Mouse (Mus musculus): ENCODE results near the gene Ctsk. TPM values are rescaled to one million over a fixed set of nuclear protein-coding genes. Genes with fewer than 3 reads are reported as not detected.

Ctsk gene
- polyA plus RNA-seq (2017; shearing (Covaris generic)) = under 1 TPM in 1 of 3 experiments, not detected in 2; 0.44 TPM

DNA sequence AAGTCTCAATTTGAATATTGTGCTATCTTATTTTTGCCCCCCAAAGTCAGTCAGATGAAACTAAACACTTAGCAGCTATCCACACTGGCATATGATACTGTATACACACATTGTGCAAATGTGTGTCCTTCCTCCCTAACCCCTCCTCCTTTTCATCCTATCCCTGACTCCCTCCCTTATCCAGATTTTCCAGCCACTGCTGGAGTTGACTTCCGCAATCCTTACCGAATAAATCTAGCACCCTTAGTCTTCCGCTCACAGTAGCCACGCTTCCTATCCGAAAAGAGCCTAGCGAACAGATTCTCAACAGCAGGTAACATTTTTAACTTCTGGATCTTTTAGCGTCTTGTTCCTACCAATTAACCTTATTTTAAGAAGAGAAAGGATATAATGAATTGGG lies at the start of gene Ctsk:
Gene Ctsk, plus strand, starts transcription at position 233 of the 400 bp plus-strand sequence.
- no peak for ATAC-seq

DNA sequence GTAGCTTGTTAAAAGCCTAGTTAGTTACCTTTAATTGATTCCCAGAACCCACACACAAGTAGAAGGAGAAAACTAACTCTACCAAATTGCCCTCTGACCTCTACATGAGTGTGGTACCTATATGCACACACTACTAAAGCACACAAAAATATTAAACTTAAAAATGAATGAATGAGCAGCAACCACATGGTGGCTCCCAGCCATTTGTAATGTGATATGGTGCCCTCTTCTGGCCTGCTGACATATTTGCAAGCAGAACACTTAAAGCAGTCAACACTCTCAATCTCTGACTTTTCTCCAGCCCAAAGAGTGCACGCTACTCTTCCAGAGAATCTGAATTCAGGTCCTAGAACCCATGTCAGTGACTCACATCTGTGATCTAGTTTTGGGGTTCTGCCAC lies 48.6 kb upstream of the Ctsk start:
- ATAC-seq = peak; percentile 43

DNA sequence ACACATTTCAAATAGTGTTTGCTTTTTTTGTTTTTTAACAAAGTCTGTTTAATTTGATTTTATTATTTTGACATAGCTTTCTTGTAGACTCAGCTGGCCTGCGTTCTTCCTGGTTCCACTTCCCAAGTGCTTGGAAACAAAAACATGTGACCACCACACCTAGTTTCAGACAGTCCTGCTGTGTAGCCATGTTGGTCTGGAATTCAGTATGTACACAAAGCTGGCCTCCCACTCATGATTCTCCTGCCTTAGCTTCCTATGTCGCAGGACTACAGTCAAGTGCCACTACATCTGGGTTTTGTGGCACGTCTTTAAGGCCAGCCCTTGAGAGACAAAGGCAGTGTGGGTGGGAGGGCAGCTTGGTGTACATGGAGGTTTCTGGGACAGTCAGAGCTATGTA lies 48.1 kb upstream of the Ctsk start:
- ATAC-seq = no peak

- ATAC-seq = no peak
Measured at GRCm38 (mm10) chr3:95456367-95456766, 42.7 kb upstream of the Ctsk start.

- no peak for ATAC-seq
Measured at GRCm38 (mm10) chr3:95457758-95458157, 41.3 kb upstream of the Ctsk start.

DNA sequence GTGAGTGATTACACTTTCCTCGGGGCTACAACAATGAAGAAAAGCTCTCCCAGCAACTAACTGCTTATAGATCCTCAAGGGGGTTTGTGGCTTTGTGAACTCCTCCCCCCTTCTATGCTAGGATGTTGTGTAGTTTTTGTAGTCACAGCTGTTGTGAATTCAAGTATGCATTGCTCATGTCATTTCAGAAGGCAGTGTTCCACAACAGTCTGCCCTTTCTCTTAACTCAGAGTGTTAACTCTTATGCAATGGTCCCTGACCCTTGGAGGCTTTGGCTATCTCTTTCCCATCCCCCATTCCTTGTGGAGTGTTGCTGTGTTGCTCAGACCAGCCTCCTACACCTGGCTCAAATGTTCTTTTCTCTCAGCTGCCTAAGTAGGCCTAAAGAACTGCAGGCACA lies 39.7 kb upstream of the Ctsk start:
- ATAC-seq = no peak

DNA sequence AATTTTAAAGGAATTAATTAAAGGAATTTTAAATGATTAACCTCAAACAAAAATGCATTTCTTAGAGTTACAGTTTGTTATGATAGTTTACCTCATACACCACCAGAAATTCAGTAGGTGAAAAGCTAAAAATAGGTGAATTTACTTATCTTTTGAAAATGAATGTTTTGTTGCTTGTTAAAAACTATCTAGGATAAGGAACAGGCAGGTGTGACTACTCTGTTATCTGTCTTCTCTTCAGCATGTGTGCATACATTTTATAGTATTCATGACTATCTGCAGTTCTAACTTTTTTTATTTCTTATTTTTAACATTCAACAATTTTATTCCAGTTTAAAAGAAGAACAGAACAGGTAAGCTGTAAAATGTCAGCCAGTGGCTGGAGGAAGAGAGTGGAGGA lies 35.2 kb upstream of the Ctsk start:
- ATAC-seq = no peak

GRCm38 (mm10) chr3:95478966-95479365 lies 20.1 kb upstream of the Ctsk start:
- no peak for ATAC-seq

- ATAC-seq = no peak
Measured at GRCm38 (mm10) chr3:95486421-95486820, 12.6 kb upstream of the Ctsk start.

DNA sequence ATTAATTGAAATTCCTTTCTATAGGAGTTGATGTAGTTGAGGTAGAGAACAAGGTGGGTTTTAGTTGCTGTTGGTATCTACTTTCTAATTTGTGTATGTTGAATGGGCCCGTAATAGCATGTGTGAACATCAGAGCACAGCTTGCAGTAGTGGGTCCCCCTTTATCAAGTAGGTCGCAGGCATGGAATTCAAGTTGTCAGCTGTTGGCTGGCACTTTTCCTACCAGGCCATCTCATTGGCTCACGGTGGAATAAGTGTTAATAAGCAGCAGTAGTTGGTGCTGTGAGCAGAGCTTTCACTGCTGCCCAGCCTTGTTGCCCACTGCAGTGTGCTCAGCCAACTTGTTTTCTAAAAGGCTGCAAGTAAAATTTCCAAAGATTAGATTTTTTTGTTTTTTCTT lies 10.4 kb upstream of the Ctsk start:
- no peak for ATAC-seq

DNA sequence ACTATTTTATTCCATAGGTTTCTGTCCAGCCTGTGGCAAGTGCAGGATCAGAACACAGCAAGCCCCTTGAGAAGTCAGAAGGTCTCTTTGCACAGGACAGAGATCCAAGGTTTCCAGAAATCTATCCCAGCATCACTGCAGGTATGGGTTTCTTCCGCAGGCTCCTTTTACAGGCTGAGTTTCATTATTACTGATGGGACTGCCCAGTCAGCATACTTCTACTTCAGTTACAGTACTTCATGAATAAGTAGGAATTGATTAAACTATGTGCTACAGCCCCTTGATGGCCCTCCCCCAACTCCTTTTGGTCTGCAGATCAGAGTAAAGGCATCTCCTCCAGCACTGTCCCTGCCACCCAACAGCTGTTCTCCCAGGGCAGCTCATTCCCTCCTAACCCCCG lies 8.8 kb upstream of the Ctsk start:
- no peak for ATAC-seq

- ATAC-seq = no peak
Measured at GRCm38 (mm10) chr3:95494342-95494741, 4.7 kb upstream of the Ctsk start.

- ATAC-seq = no peak
Measured at GRCm38 (mm10) chr3:95498229-95498628, 827 bp upstream of the Ctsk start.

DNA sequence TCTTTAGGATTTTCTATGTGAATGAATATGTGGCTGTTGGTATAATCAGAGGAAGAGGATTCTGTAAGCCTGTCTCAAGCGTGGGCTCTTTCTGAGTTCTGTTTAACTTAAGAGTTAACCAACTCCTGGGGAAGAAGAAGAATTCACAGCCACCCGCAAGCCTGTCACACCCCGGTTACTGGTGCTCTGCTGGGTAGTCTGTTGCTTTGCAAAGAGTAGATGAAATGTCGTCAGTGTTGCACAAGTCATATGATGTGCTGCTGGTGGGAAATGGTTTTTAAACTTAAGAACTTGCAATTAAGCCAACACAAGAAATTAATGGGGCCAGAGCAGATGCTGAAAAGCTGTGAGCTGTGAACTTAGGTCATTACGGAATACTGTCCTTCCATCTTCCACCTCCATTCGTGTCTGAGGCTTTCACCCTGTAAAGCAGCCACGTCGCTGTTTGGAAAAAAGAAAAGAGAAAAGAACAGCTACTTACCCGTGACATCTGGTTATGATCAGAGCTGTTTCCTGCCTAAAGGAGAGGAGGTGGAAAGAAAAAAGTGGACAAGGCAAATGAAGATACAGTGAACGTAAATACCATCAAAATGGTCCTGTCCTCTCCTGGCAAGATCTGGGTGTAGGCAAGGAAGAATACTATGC lies 562 bp downstream of the Ctsk start:
- ATAC-seq = no peak

GRCm38 (mm10) chr3:95502312-95502711 lies 3.3 kb downstream of the Ctsk start:
- ATAC-seq = no peak

- ATAC-seq = no peak
Measured at GRCm38 (mm10) chr3:95509348-95509747, 10.3 kb downstream of the Ctsk start.

DNA sequence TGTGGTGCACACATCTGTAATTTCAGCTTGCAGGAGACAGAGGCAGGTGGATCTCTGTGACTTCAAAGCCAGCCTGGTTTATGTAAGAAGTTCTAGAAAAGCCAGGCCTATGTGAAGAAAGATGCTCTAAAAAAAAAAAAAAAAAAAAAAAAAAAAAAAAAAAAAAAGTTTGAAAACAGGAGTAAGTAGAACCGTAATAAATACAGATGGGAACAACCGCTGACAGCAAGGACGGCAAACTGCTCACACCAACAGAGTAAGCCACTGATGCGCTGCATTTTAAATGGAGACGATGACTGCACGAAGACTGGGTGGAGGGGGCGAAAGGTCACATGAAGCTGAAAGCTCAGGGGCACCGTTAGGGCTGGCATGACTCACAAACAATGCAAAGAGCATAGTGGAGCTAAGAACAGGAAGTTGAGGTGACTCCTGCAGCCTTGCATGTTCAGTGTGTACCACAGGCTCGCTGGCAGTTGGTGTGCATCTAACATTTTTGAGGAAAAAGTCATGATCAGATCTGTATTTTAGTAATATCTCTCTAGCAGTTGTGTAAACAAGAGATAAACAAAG lies 12.6 kb downstream of the Ctsk start:
- peak; percentile 99 for ATAC-seq

DNA sequence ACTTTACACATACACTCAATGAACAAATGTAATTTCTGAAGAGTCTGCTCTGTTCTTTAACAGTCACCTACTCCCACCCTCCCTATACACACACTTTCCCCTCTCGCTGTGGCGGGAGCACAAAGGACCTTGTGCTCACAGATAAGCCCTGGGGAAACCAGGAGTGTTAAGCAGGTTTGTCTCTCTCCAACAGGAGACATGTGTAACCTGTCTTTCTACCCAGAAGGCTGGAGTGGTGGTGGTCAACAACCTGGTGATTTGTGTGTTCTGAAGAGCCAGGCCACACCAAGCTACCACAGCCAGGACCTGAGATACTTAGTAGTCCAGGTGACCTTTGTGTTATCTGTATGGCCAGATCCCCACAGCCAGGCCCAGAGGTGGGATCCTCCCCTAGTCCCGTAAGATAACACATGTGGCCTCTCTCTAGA lies 17.6 kb downstream of the Ctsk start:
- ATAC-seq = no peak

DNA sequence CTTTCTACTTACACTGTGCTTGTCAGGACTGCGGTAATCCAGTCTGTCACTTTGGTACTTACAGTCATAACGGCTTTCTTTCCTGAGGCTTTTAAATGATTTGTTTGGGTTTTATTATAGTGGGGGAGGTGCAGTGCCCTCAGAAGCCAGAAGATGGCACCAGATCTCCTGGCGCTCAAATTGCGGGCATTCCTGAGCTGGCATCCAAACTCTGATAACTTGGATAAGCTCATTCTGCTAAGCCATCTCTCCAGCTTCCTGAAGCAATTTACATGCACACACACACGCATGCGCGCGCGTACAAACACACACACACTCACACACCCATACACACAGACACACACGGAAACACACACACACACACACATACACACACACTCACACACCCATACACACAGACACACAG lies 18.4 kb downstream of the Ctsk start:
- ATAC-seq = peak; percentile 84

- no peak for ATAC-seq
Measured at GRCm38 (mm10) chr3:95518891-95519290, 19.8 kb downstream of the Ctsk start.

DNA sequence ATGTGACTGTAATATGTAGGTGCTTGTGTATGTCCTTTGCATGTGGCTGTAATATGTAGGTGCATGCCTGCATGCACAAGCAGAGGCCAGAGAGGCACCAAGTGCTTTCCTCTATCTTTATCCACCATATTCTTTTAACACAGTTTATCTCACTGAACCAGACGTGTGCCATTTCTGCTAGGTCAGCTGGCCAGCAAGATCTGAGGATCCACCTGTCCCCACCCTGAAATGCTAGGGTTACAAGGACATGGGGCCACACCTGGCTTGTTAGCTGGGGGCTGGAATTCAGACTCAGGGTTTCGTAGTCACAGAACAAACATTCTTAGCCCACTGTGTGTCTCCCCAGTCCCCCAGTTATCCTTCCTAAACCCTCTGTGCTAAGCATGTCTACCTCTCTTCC lies 20.3 kb downstream of the Ctsk start:
- ATAC-seq = no peak

GRCm38 (mm10) chr3:95520100-95520499 lies 21.0 kb downstream of the Ctsk start:
- ATAC-seq = no peak

DNA sequence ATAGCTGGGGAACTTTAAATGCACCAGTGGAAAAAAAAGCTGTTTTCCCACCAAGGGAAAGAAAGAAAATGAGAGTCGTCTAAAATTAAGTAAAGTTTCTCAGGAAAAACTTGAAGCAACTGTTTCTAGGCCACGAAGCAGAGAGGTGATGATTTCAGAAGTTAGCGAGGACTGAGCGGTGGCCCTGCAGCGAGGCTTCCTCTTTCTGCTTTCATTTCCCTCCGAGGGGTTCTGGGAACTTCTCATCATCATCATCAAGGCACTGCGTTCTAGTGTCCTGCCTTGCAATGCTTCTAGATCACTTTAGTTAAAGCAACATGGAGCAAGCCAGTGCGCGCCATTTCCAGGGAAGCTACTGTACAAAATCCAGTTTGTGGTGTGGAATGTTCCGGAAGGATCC lies 22.1 kb downstream of the Ctsk start:
- no peak for ATAC-seq

GRCm38 (mm10) chr3:95523662-95524061 lies 24.6 kb downstream of the Ctsk start:
- ATAC-seq = peak; percentile 92

DNA sequence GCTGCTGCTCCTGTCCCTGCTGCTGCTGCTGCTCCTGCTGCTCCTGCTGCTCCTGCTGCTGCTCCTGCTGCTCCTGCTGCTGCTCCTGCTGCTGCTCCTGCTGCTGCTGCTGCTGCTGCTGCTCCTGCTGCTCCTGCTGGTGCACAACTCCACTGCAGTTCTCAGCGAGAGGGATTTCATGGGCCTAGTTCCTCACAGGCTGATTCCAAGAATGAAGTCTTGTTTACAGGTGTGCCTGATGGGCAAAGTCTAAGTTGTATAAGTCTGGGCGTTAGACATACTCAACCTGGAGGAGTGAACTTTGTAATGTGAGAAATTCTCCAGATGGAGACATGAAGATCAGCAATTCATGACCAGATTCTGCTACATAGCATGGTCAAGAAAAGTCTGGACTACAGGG lies 25.6 kb downstream of the Ctsk start:
- ATAC-seq = no peak

All from inflammation-experienced regulatory T-cells, adult 6 months (primary cell).